In genomic region chr16:18896429-18896828, GRCm38 (mm10) we compare ENCODE assay signal across 9 mouse cellular contexts. TPM values are rescaled to one million over a fixed set of nuclear protein-coding genes. Genes with fewer than 3 reads are reported as not detected.
A peak's percentile ranks its signal among the peaks of the same experiment; 100 is the strongest.
DNase-seq lines count a peak whose midpoint lies in the region; ATAC-seq lines count a peak whose summit lies in the region.
"Had no signal": no experiment of that assay in that cellular context is flagged by ENCODE, and none has a peak within 500 bp of the region (broad histone marks: within the 10 kb centered on the region; RNA-seq: fewer than 3 reads in every experiment).

No protein-coding gene starts in this region.

- peak; percentile 49 to 66 for DNase-seq in heart, adult 18-20 months
- peak; percentile 20 for DNase-seq in 3T3-L1 (ENCODE audit: low read depth, low spot score)
- no peak for DNase-seq in natural killer cell, adult 2 months (ENCODE audit: low spot score in 2 of 2)
- no peak for DNase-seq in cerebellum, adult 11-12 months
- DNase-seq in adrenal gland, postnatal 4 days (ENCODE audit: low spot score in 2 of 2), result no peak

- H3K4me2 ChIP-seq in heart, embryonic 11.5 days, result no peak overlapping the region
- H3K4me2 ChIP-seq in embryonic facial prominence, embryonic 12.5 days (replicated peaks), result no peak overlapping the region
- H3K4me2 ChIP-seq in limb, embryonic 13.5 days (replicated peaks), result no peak overlapping the region

- ATAC-seq in heart, embryonic 11.5 days (replicated peaks; ENCODE audit: insufficient number of reproducible peaks, low FRiP score, low TSS enrichment), result no peak
- 0 out of 2 replicates have a peak, but pooled peaks have one; percentile 47 for ATAC-seq in embryonic facial prominence, embryonic 12.5 days (ENCODE audit: insufficient number of reproducible peaks, insufficient read depth, low FRiP score, low TSS enrichment)
- peak; percentile 64 for ATAC-seq in limb, embryonic 13.5 days (ENCODE audit: low FRiP score, low read depth)

- no peaks in the 10 kb centered on the region for H3K9me3 ChIP-seq in heart, embryonic 11.5 days (replicated peaks; ENCODE audit: control insufficient read depth, low read length)
- H3K9me3 ChIP-seq in embryonic facial prominence, embryonic 12.5 days, result no peaks in the 10 kb centered on the region
- H3K9me3 ChIP-seq in limb, embryonic 13.5 days, result no peaks in the 10 kb centered on the region

- no peak overlapping the region for H3K4me3 ChIP-seq in heart, embryonic 11.5 days (ENCODE audit: low read depth, low read length)
- no peak overlapping the region for H3K4me3 ChIP-seq in embryonic facial prominence, embryonic 12.5 days
- H3K4me3 ChIP-seq in limb, embryonic 13.5 days, result no peak overlapping the region

- no peak overlapping the region for H3K9ac ChIP-seq in heart, embryonic 11.5 days (ENCODE audit: low read depth, low read length)
- H3K9ac ChIP-seq in embryonic facial prominence, embryonic 12.5 days, result no peak overlapping the region
- no peak overlapping the region for H3K9ac ChIP-seq in limb, embryonic 13.5 days

- H3K27ac ChIP-seq in heart, embryonic 11.5 days (ENCODE audit: low read depth, low read length), result no peak overlapping the region
- H3K27ac ChIP-seq in embryonic facial prominence, embryonic 12.5 days, result 0 out of 2 replicates have a peak overlapping the region, but pooled peaks have one; percentile 11
- no peak overlapping the region for H3K27ac ChIP-seq in limb, embryonic 13.5 days

- H3K4me1 ChIP-seq in heart, embryonic 11.5 days (ENCODE audit: control insufficient read depth, insufficient read depth, low read length), result no peaks in the 10 kb centered on the region
- H3K4me1 ChIP-seq in embryonic facial prominence, embryonic 12.5 days, result 0 out of 2 replicates have a peak, but pooled peaks cover 4% of the 10 kb centered on the region
- H3K4me1 ChIP-seq in limb, embryonic 13.5 days, result peaks cover 7% of the 10 kb centered on the region

- peaks cover 15% of the 10 kb centered on the region for H3K36me3 ChIP-seq in heart, embryonic 11.5 days (ENCODE audit: control insufficient read depth, insufficient read depth, low read length)
- peaks cover 38% of the 10 kb centered on the region for H3K36me3 ChIP-seq in embryonic facial prominence, embryonic 12.5 days
- H3K36me3 ChIP-seq in limb, embryonic 13.5 days, result peaks cover 47% of the 10 kb centered on the region

- no peaks in the 10 kb centered on the region for H3K27me3 ChIP-seq in heart, embryonic 11.5 days (ENCODE audit: control insufficient read depth, insufficient read depth, low read length)
- no peaks in the 10 kb centered on the region for H3K27me3 ChIP-seq in embryonic facial prominence, embryonic 12.5 days
- no peaks in the 10 kb centered on the region for H3K27me3 ChIP-seq in limb, embryonic 13.5 days
- H3K27me3 ChIP-seq: CH12.LX had no signal

- 70% methylated on average over 10 of the region's 10 CpGs for WGBS in heart, embryonic 11.5 days (ENCODE audit: insufficient replicate concordance)
- 58% methylated on average over 10 of the region's 10 CpGs for WGBS in embryonic facial prominence, embryonic 12.5 days
- WGBS in limb, embryonic 13.5 days, result 33% methylated on average over 10 of the region's 10 CpGs

RNA-seq across cellular contexts. Expression of gene Hira, which starts 19.6 kb away (rescaled TPM):
- total RNA-seq in heart, adult 18-20 months (2021), result 10 to 100 TPM; 19.2 to 21.6 TPM
- 9.2 and 9.8 TPM in 2 replicates for polyA plus RNA-seq in heart, embryonic 11.5 days (2014; fragmentation: Nextera tagmentation; extraction: Ambion mirVana)
- 18.4 and 20.2 TPM in 2 replicates for polyA plus RNA-seq in embryonic facial prominence, embryonic 12.5 days (2016; fragmentation: Nextera tagmentation; extraction: Ambion mirVana)
- polyA plus RNA-seq in limb, embryonic 13.5 days (2015; fragmentation: Nextera tagmentation; extraction: Ambion mirVana), result 18.9 TPM in 2 replicates
- total RNA-seq in adrenal gland, postnatal 4 days (2021), result 10 to 100 TPM; 55.5 to 72.1 TPM

RNA-seq across cellular contexts. Expression of gene Mrpl40, which starts 19.8 kb away (rescaled TPM):
- total RNA-seq in heart, adult 18-20 months (2021), result 10 to 100 TPM; 52.3 to 53.0 TPM
- polyA plus RNA-seq in heart, embryonic 11.5 days (2014; fragmentation: Nextera tagmentation; extraction: Ambion mirVana), result 93.8 and 105 TPM in 2 replicates
- polyA plus RNA-seq in embryonic facial prominence, embryonic 12.5 days (2016; fragmentation: Nextera tagmentation; extraction: Ambion mirVana), result 97.5 and 105 TPM in 2 replicates
- polyA plus RNA-seq in limb, embryonic 13.5 days (2015; fragmentation: Nextera tagmentation; extraction: Ambion mirVana), result 104 and 105 TPM in 2 replicates
- 10 to 100 TPM; 62.5 to 62.6 TPM for total RNA-seq in adrenal gland, postnatal 4 days (2021)

Comparison
In these comparisons a context has a peak if more than half of its experiments do, and no peak if none do; other contexts are left out.
1. DNase-seq: peak in heart, adult 18-20 months (2 of 2) and 3T3-L1 (single experiment); none in natural killer cell, adult 2 months (0 of 2), cerebellum, adult 11-12 months (single experiment) and adrenal gland, postnatal 4 days (0 of 2).